8 mouse cellular contexts compared by ENCODE assay signal in the genomic region with DNA sequence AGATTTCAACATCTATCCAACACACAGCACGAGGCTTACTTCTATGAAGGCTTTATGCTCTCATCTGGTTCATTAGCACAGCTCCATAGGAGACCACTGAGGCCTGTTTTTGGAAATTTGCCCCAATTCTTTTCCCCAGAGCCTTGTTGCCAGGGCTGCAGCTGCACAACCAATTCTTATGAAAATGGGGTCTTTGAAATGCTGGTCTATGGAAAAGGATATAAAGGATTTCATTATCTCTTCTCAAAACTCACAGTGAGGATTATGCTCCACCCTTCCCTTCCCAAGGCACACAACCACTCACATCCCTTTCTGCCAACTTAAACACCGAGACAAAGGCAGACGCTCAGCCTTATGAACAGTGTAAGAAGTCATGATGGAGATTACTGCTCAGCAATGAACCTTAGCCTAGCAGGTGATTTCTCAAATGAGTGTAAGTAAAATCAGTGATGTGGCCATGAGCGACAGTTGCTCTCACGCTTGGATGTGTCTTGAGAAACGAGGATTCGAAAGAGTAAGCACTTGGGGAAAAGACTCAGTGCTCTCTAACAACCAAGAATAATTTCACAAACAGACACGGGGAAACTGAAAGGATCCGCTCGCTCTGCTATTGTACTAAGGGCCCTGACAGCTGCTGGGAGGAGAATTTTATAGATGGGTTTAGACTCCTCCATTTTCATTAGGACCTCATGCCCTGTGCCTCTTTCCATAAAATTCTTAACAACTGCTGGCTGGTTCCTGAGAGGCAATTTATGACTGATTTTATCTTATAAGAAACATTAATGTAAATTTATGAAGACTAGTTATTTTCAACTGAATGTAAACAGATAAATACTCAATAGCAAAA. TPM values are rescaled to one million over a fixed set of nuclear protein-coding genes. Genes with fewer than 3 reads are reported as not detected.
A peak's percentile ranks its signal among the peaks of the same experiment; 100 is the strongest.
DNase-seq lines count a peak whose midpoint lies in the region; ATAC-seq and TF ChIP-seq lines count a peak whose summit lies in the region.

No protein-coding gene starts in this region.

- intact Hi-C loops in heart, adult 2 months (cut with DNase I) = loop anchor here (1.0 to 2.0 kb wide), 2 partner anchors 20 to 51 kb away; no protein-coding TSS in a partner anchor
- intact Hi-C loops in heart, postnatal 14 days (cut with DNase I) = loop anchor here (5.0 kb wide), 1 partner anchor 33 kb away; a partner anchor contains a TSS

- WGBS in heart, adult 2 months = 51% methylated on average over 10 of the region's 10 CpGs
- WGBS in hindbrain, postnatal 0 days = 8% methylated on average over 10 of the region's 10 CpGs
- 19% methylated on average over 10 of the region's 10 CpGs for WGBS in midbrain, postnatal 0 days
- 81% methylated on average over 10 of the region's 10 CpGs for WGBS in intestine, embryonic 15.5 days
- WGBS in liver, embryonic 11.5 days = 92% methylated on average over 10 of the region's 10 CpGs

- H3K79me2 ChIP-seq in heart, adult 2 months (replicated peaks; ENCODE audit: control insufficient read depth, insufficient read depth, low read length) = peaks cover 4% of the 10 kb centered on the region; the same call in 1 of the 2 replicates

- TF ChIP-seq CTCF in heart, adult 2 months (IDR thresholded peaks at IDR 0.05) = no peak
- no peak for TF ChIP-seq CTCF in hindbrain, postnatal 0 days (IDR thresholded peaks at IDR 0.05; ENCODE audit: low read depth)
- no peak for TF ChIP-seq CTCF in midbrain, postnatal 0 days (IDR thresholded peaks at IDR 0.05)

- no peak for TF ChIP-seq EP300 in heart, adult 2 months (IDR thresholded peaks at IDR 0.05; ENCODE audit: insufficient read depth, low read depth, low read length)

- DNase-seq in heart, adult 2 months = no peak
- no peak for DNase-seq in heart, postnatal 14 days
- peak; percentile 41 for DNase-seq in embryo, embryonic 9.5 days (ENCODE audit: extremely low spot score)
- peak; percentile 92 for DNase-seq in hindbrain, postnatal 0 days (ENCODE audit: low spot score)
- DNase-seq in midbrain, postnatal 0 days (ENCODE audit: low spot score) = peak; percentile 93
- DNase-seq in liver, embryonic 11.5 days (ENCODE audit: low spot score) = no peak

- H3K27ac ChIP-seq in heart, adult 2 months = peak overlapping the region; percentile 80
- peak overlapping the region; percentile 88 for H3K27ac ChIP-seq in hindbrain, postnatal 0 days
- peak overlapping the region; percentile 72 for H3K27ac ChIP-seq in midbrain, postnatal 0 days (ENCODE audit: low read depth, low read length)
- H3K27ac ChIP-seq in intestine, embryonic 15.5 days = no peak overlapping the region
- no peak overlapping the region for H3K27ac ChIP-seq in liver, embryonic 11.5 days (ENCODE audit: low read depth, low read length)

- no peak overlapping the region for H3K9ac ChIP-seq in heart, adult 2 months (ENCODE audit: low read depth, low read length)
- H3K9ac ChIP-seq in hindbrain, postnatal 0 days (replicated peaks; ENCODE audit: low read length) = no peak overlapping the region
- H3K9ac ChIP-seq in midbrain, postnatal 0 days (replicated peaks; ENCODE audit: low read length, poor library complexity, severe bottlenecking) = no peak overlapping the region
- H3K9ac ChIP-seq in intestine, embryonic 15.5 days = no peak overlapping the region
- H3K9ac ChIP-seq in liver, embryonic 11.5 days (ENCODE audit: low read depth, low read length) = no peak overlapping the region

- no peaks in the 10 kb centered on the region for H3K27me3 ChIP-seq in heart, adult 2 months (ENCODE audit: control insufficient read depth, insufficient read depth, low read length)
- no peaks in the 10 kb centered on the region for H3K27me3 ChIP-seq in hindbrain, postnatal 0 days (ENCODE audit: insufficient read depth, low read length)
- no peaks in the 10 kb centered on the region for H3K27me3 ChIP-seq in midbrain, postnatal 0 days (ENCODE audit: insufficient read depth, low read length)
- no peaks in the 10 kb centered on the region for H3K27me3 ChIP-seq in intestine, embryonic 15.5 days (replicated peaks)
- H3K27me3 ChIP-seq in liver, embryonic 11.5 days (replicated peaks; ENCODE audit: control insufficient read depth, insufficient read depth, low read length) = no peaks in the 10 kb centered on the region

- no peak overlapping the region for H3K4me3 ChIP-seq in heart, adult 2 months
- no peak overlapping the region for H3K4me3 ChIP-seq in hindbrain, postnatal 0 days (ENCODE audit: low read length)
- no peak overlapping the region for H3K4me3 ChIP-seq in midbrain, postnatal 0 days (ENCODE audit: low read depth, low read length)
- H3K4me3 ChIP-seq in intestine, embryonic 15.5 days (replicated peaks) = no peak overlapping the region
- no peak overlapping the region for H3K4me3 ChIP-seq in liver, embryonic 11.5 days (ENCODE audit: low read depth, low read length)

- TF ChIP-seq POLR2A in heart, adult 2 months (IDR thresholded peaks at IDR 0.05; ENCODE audit: insufficient read depth, low read depth, low read length) = no peak

- H3K4me1 ChIP-seq in heart, adult 2 months (ENCODE audit: control insufficient read depth, insufficient read depth, low read length) = peaks cover 15% of the 10 kb centered on the region
- H3K4me1 ChIP-seq in hindbrain, postnatal 0 days (ENCODE audit: insufficient read depth, low read length) = peaks cover 24% of the 10 kb centered on the region
- H3K4me1 ChIP-seq in midbrain, postnatal 0 days (ENCODE audit: insufficient read depth, low read length) = peaks cover 13% of the 10 kb centered on the region; the same call in 1 of the 2 replicates
- H3K4me1 ChIP-seq in intestine, embryonic 15.5 days (replicated peaks) = no peaks in the 10 kb centered on the region; the same call in 1 of the 2 replicates
- H3K4me1 ChIP-seq in liver, embryonic 11.5 days (replicated peaks; ENCODE audit: control insufficient read depth, insufficient read depth, low read length) = no peaks in the 10 kb centered on the region; the same call in 1 of the 2 replicates

- H3K4me2 ChIP-seq in hindbrain, postnatal 0 days (ENCODE audit: low read depth, low read length) = peak overlapping the region; percentile 36
- H3K4me2 ChIP-seq in midbrain, postnatal 0 days (ENCODE audit: low read depth, low read length, poor library complexity, severe bottlenecking) = 0 out of 2 replicates have a peak overlapping the region, but pooled peaks have one; percentile 1
- H3K4me2 ChIP-seq in intestine, embryonic 15.5 days (replicated peaks) = no peak overlapping the region
- no peak overlapping the region for H3K4me2 ChIP-seq in liver, embryonic 11.5 days

- no peaks in the 10 kb centered on the region for H3K9me3 ChIP-seq in hindbrain, postnatal 0 days (ENCODE audit: low read length)
- H3K9me3 ChIP-seq in midbrain, postnatal 0 days (ENCODE audit: low read length) = no peaks in the 10 kb centered on the region
- H3K9me3 ChIP-seq in intestine, embryonic 15.5 days = no peaks in the 10 kb centered on the region
- H3K9me3 ChIP-seq in liver, embryonic 11.5 days (ENCODE audit: control insufficient read depth, low read length) = peaks cover 2% of the 10 kb centered on the region; the same call in 1 of the 2 replicates

- peaks cover 35% of the 10 kb centered on the region for H3K36me3 ChIP-seq in heart, adult 2 months (ENCODE audit: control insufficient read depth, insufficient read depth, low read length)
- H3K36me3 ChIP-seq in hindbrain, postnatal 0 days (ENCODE audit: insufficient read depth, low read length) = no peaks in the 10 kb centered on the region
- H3K36me3 ChIP-seq in midbrain, postnatal 0 days (ENCODE audit: insufficient read depth, low read length) = peaks cover 1% of the 10 kb centered on the region; the same call in 1 of the 2 replicates
- peaks cover 5% of the 10 kb centered on the region; the same call in 1 of the 2 replicates for H3K36me3 ChIP-seq in intestine, embryonic 15.5 days
- H3K36me3 ChIP-seq in liver, embryonic 11.5 days (ENCODE audit: control insufficient read depth, insufficient read depth, low read length) = peaks cover 7% of the 10 kb centered on the region

- ATAC-seq in hindbrain, postnatal 0 days = peak; percentile 92
- peak; percentile 65 for ATAC-seq in midbrain, postnatal 0 days (ENCODE audit: low FRiP score)
- ATAC-seq in intestine, embryonic 15.5 days = no peak
- no peak for ATAC-seq in liver, embryonic 11.5 days (replicated peaks; ENCODE audit: low FRiP score)
- ATAC-seq in granulocyte monocyte progenitor cell, adult 5-6 weeks (replicated peaks; ENCODE audit: poor library complexity, severe bottlenecking) = no peak

RNA-seq across cellular contexts. Expression of a gene that starts 33.0 kb away (rescaled TPM):
- total RNA-seq in heart, adult 2 months (2021) = 10 to 100 TPM; 22.0 to 23.3 TPM
- 24.7 and 41.3 TPM in 2 replicates for polyA plus RNA-seq in heart, adult 2 months (2012; rRNA removed)
- 10 to 100 TPM; 28.8 to 28.9 TPM for total RNA-seq in heart, postnatal 14 days (2021)
- 141 and 144 TPM in 2 replicates for total RNA-seq in hindbrain, postnatal 0 days (2014; rRNA removed)
- 139 TPM in 2 replicates for polyA plus RNA-seq in hindbrain, postnatal 0 days (2015; fragmentation: Nextera tagmentation; extraction: Ambion mirVana)
- total RNA-seq in midbrain, postnatal 0 days (2014; rRNA removed) = 134 and 137 TPM in 2 replicates
- polyA plus RNA-seq in midbrain, postnatal 0 days (2015; fragmentation: Nextera tagmentation; extraction: Ambion mirVana) = 130 and 134 TPM in 2 replicates
- polyA plus RNA-seq in intestine, embryonic 15.5 days (2015; fragmentation: Nextera tagmentation; extraction: Ambion mirVana) = 70.6 and 72.5 TPM in 2 replicates
- 43.2 and 49.9 TPM in 2 replicates for polyA plus RNA-seq in liver, embryonic 11.5 days (2014; fragmentation: Nextera tagmentation; extraction: Ambion mirVana)
- 41.6 and 47.5 TPM in 2 replicates for total RNA-seq in granulocyte monocyte progenitor cell, adult 5-6 weeks (2014; fragmentation: Nextera tagmentation)
- total RNA-seq in granulocyte monocyte progenitor cell, adult 5-6 weeks (2017) = 48.0 and 48.6 TPM in 2 replicates

Comparison
In these comparisons a context has a peak if more than half of its experiments do, and no peak if none do; other contexts are left out.
1. DNase-seq: peak in embryo, embryonic 9.5 days (single experiment), hindbrain, postnatal 0 days (single experiment) and midbrain, postnatal 0 days (single experiment); none in heart, adult 2 months (0 of 2), heart, postnatal 14 days (0 of 2) and liver, embryonic 11.5 days (single experiment).
2. H3K27ac ChIP-seq: peak in heart, adult 2 months (single experiment), hindbrain, postnatal 0 days (single experiment) and midbrain, postnatal 0 days (single experiment); none in intestine, embryonic 15.5 days (single experiment) and liver, embryonic 11.5 days (single experiment).
3. ATAC-seq: peak in hindbrain, postnatal 0 days (single experiment) and midbrain, postnatal 0 days (single experiment); none in intestine, embryonic 15.5 days (single experiment), liver, embryonic 11.5 days (single experiment) and granulocyte monocyte progenitor cell, adult 5-6 weeks (single experiment).
4. H3K4me2 ChIP-seq: peak in hindbrain, postnatal 0 days (single experiment) and midbrain, postnatal 0 days (single experiment); none in intestine, embryonic 15.5 days (single experiment) and liver, embryonic 11.5 days (single experiment).